Mouse (Mus musculus) gastrocnemius, postnatal 36 days (tissue): ENCODE data around the gene Hsd17b2. TPM values are rescaled to one million over a fixed set of nuclear protein-coding genes. Genes with fewer than 3 reads are reported as not detected.

ENCODE experiments used
- DNase-seq, 2 experiments: peaks; one replicate each; pipeline ENCODE4 v3.0.0; 2022
- intact Hi-C: fragments of 180-260 bp; cut with DNase I; formaldehyde crosslinking; loops from one replicate; pipeline ENCODE4 v1.15.1; 2025
- long read RNA-seq, 2 experiments: library from polyadenylated mRNA; stranded (forward); transcript quantifications; one replicate each; pipeline ENCODE4 v2.0.0; 2021
- total RNA-seq, 2 experiments: library from RNA; stranded (reverse); gene quantifications; 2 replicates each; pipeline ENCODE4 v1.2.3; 2021

Gene Hsd17b2
- not detected for total RNA-seq
- long read RNA-seq, experiment 1: 0 reads
- long read RNA-seq, experiment 2: 0 reads

- no peak for DNase-seq
- intact Hi-C loops: no loop called here
Measured at GRCm38 (mm10) chr8:117701859-117702258, at the start of gene Hsd17b2. Gene Hsd17b2 (plus strand): TSS chr8:117701904.

GRCm38 (mm10) chr8:117652318-117652717, 49.4 kb upstream of the Hsd17b2 start:
- intact Hi-C loops: no loop called here
- no peak for DNase-seq

GRCm38 (mm10) chr8:117658990-117659389, 42.7 kb upstream of the Hsd17b2 start:
- intact Hi-C loops: no loop called here
- DNase-seq: no peak

- intact Hi-C loops: no loop called here
- no peak for DNase-seq
Measured at GRCm38 (mm10) chr8:117660358-117661031, 41.2 kb upstream of the Hsd17b2 start.

GRCm38 (mm10) chr8:117667349-117668124, 34.2 kb upstream of the Hsd17b2 start:
- no peak for DNase-seq
- intact Hi-C loops: no loop called here

- no peak for DNase-seq
- intact Hi-C loops: no loop called here
Measured at GRCm38 (mm10) chr8:117670461-117670860, 31.2 kb upstream of the Hsd17b2 start.

GRCm38 (mm10) chr8:117672558-117672957, 29.1 kb upstream of the Hsd17b2 start:
- intact Hi-C loops: no loop called here
- no peak for DNase-seq

GRCm38 (mm10) chr8:117673430-117673830, 28.3 kb upstream of the Hsd17b2 start, which contains the start of gene Sdr42e1:
Gene Sdr42e1 (minus strand): TSS chr8:117673689.
- DNase-seq: peak in 1 of 2 experiments; percentile 20
- intact Hi-C loops: no loop called here

GRCm38 (mm10) chr8:117675171-117675570, 26.5 kb upstream of the Hsd17b2 start:
- intact Hi-C loops: no loop called here
- DNase-seq: no peak

GRCm38 (mm10) chr8:117676460-117676859, 25.2 kb upstream of the Hsd17b2 start:
- intact Hi-C loops: no loop called here
- DNase-seq: no peak

- intact Hi-C loops: no loop called here
- no peak for DNase-seq
Measured at GRCm38 (mm10) chr8:117677011-117677410, 24.7 kb upstream of the Hsd17b2 start.

- DNase-seq: no peak
- intact Hi-C loops: no loop called here
Measured at GRCm38 (mm10) chr8:117678650-117679049, 23.1 kb upstream of the Hsd17b2 start.

GRCm38 (mm10) chr8:117683925-117684472, 17.7 kb upstream of the Hsd17b2 start:
- no peak for DNase-seq
- intact Hi-C loops: no loop called here

GRCm38 (mm10) chr8:117684504-117684903, 17.2 kb upstream of the Hsd17b2 start:
- no peak for DNase-seq
- intact Hi-C loops: no loop called here

GRCm38 (mm10) chr8:117687890-117688289, 13.8 kb upstream of the Hsd17b2 start:
- intact Hi-C loops: no loop called here
- DNase-seq: no peak

- intact Hi-C loops: no loop called here
- no peak for DNase-seq
Measured at GRCm38 (mm10) chr8:117692131-117692530, 9.6 kb upstream of the Hsd17b2 start.

GRCm38 (mm10) chr8:117695636-117696035, 6.1 kb upstream of the Hsd17b2 start:
- intact Hi-C loops: no loop called here
- DNase-seq: no peak

- no peak for DNase-seq
- intact Hi-C loops: no loop called here
Measured at GRCm38 (mm10) chr8:117697248-117697647, 4.5 kb upstream of the Hsd17b2 start.

- no peak for DNase-seq
- intact Hi-C loops: no loop called here
Measured at GRCm38 (mm10) chr8:117700699-117701098, 1.0 kb upstream of the Hsd17b2 start.

- intact Hi-C loops: no loop called here
- DNase-seq: no peak
Measured at GRCm38 (mm10) chr8:117701246-117701645, 458 bp upstream of the Hsd17b2 start.

GRCm38 (mm10) chr8:117702701-117703100, 997 bp downstream of the Hsd17b2 start:
- intact Hi-C loops: no loop called here
- DNase-seq: no peak

- intact Hi-C loops: no loop called here
Measured at GRCm38 (mm10) chr8:117706141-117706540, 4.4 kb downstream of the Hsd17b2 start.

More at GRCm38 (mm10) chr8:117706141-117706540, 4.4 kb downstream of the Hsd17b2 start:
- no peak for DNase-seq
